Mouse (Mus musculus): Measurements from ENCODE around the gene Spata25. TPM values are rescaled to one million over a fixed set of nuclear protein-coding genes. Genes with fewer than 3 reads are reported as not detected.

Spata25 gene
- polyA plus RNA-seq, 1 experiment from 2014 or later = not detected

- no peak; the same call in 1 of the 2 replicates for ATAC-seq
- H3K9me3 ChIP-seq (replicated peaks) = no peaks in the 10 kb centered on the region
- peak overlapping the region; percentile 77 for H3K9ac ChIP-seq
- WGBS = 12% methylated on average over 15 of the region's 15 CpGs
- H3K4me2 ChIP-seq = peak overlapping the region; percentile 91
- H3K4me3 ChIP-seq = peak overlapping the region; percentile 65
- H3K27ac ChIP-seq = no peak overlapping the region
- H3K36me3 ChIP-seq (ENCODE audit: poor library complexity, severe bottlenecking) = peaks cover 18% of the 10 kb centered on the region
- peaks cover 22% of the 10 kb centered on the region for H3K4me1 ChIP-seq
- no peaks in the 10 kb centered on the region for H3K27me3 ChIP-seq
Measured at GRCm38 (mm10) chr2:164786388-164786885, 41.9 kb downstream of the Spata25 start.

GRCm38 (mm10) chr2:164785481-164786387, 42.6 kb downstream of the Spata25 start, which contains the start of gene Snx21:
TSS of gene Snx21 (plus strand) at chr2:164785823.
- Histone ChIP-seq H3K27me3 (no peaks in the 10 kb centered on the region), H3K27ac (peak within 1 kb of the TSS; percentile 48), H3K36me3 (ENCODE audit: poor library complexity, severe bottlenecking) (peaks cover 11% of the 10 kb centered on the region; the same call in 1 of the 2 replicates), H3K4me3 (peak within 1 kb of the TSS; percentile 65), H3K4me2 (peak within 1 kb of the TSS; percentile 91), H3K9me3 (replicated peaks) (no peaks in the 10 kb centered on the region), H3K9ac (peak within 1 kb of the TSS; percentile 77), H3K4me1 (peaks cover 22% of the 10 kb centered on the region)
- ATAC-seq = peak; percentile 92
- under 1% methylated on average over 73 of the region's 89 CpGs for WGBS

- H3K4me3 ChIP-seq = peak overlapping the region; percentile 65
- peak overlapping the region; percentile 77 for H3K9ac ChIP-seq
- no peak for ATAC-seq
- H3K4me1 ChIP-seq = peaks cover 22% of the 10 kb centered on the region
- H3K36me3 ChIP-seq (ENCODE audit: poor library complexity, severe bottlenecking) = peaks cover 8% of the 10 kb centered on the region; the same call in 1 of the 2 replicates
- H3K9me3 ChIP-seq (replicated peaks) = no peaks in the 10 kb centered on the region
- peak overlapping the region; percentile 91 for H3K4me2 ChIP-seq
- H3K27me3 ChIP-seq = no peaks in the 10 kb centered on the region
- 20% methylated on average over 7 of the region's 7 CpGs for WGBS
- no peak overlapping the region; the same call in 1 of the 2 replicates for H3K27ac ChIP-seq
Measured at GRCm38 (mm10) chr2:164784869-164785420, 43.4 kb downstream of the Spata25 start.

GRCm38 (mm10) chr2:164783926-164784581, 44.3 kb downstream of the Spata25 start:
- no peak overlapping the region for H3K9ac ChIP-seq
- H3K4me2 ChIP-seq = no peak overlapping the region
- no peak for ATAC-seq
- 81% methylated on average over 7 of the region's 7 CpGs for WGBS
- H3K27me3 ChIP-seq = no peaks in the 10 kb centered on the region
- H3K27ac ChIP-seq = no peak overlapping the region
- H3K9me3 ChIP-seq (replicated peaks) = no peaks in the 10 kb centered on the region
- peaks cover 8% of the 10 kb centered on the region; the same call in 1 of the 2 replicates for H3K36me3 ChIP-seq (ENCODE audit: poor library complexity, severe bottlenecking)
- no peak overlapping the region for H3K4me3 ChIP-seq
- H3K4me1 ChIP-seq = peaks cover 22% of the 10 kb centered on the region

GRCm38 (mm10) chr2:164781876-164782275, 46.5 kb downstream of the Spata25 start:
- Histone ChIP-seq H3K27ac (no peak overlapping the region), H3K4me2 (no peak overlapping the region), H3K36me3 (ENCODE audit: poor library complexity, severe bottlenecking) (no peaks in the 10 kb centered on the region), H3K9me3 (replicated peaks) (no peaks in the 10 kb centered on the region), H3K9ac (no peak overlapping the region), H3K27me3 (no peaks in the 10 kb centered on the region), H3K4me1 (peaks cover 19% of the 10 kb centered on the region), H3K4me3 (no peak overlapping the region)
- 72% methylated on average over 4 of the region's 4 CpGs for WGBS
- ATAC-seq = no peak

GRCm38 (mm10) chr2:164779481-164780086, 48.8 kb downstream of the Spata25 start, which contains the start of gene Tnnc2:
TSS of gene Tnnc2 (minus strand) at chr2:164779967.
- WGBS = 64% methylated on average over 8 of the region's 8 CpGs
- H3K27me3 ChIP-seq = no peaks in the 10 kb centered on the region
- no peak for ATAC-seq

GRCm38 (mm10) chr2:164778809-164779208, 49.5 kb downstream of the Spata25 start:
- 87% methylated on average over 7 of the region's 7 CpGs for WGBS
- ATAC-seq = no peak

More at GRCm38 (mm10) chr2:164779481-164780086, 48.8 kb downstream of the Spata25 start, which contains the start of gene Tnnc2:
- Histone ChIP-seq H3K9me3 (replicated peaks) (no peaks in the 10 kb centered on the region), H3K27ac (no peak within 1 kb of the TSS), H3K4me1 (peaks cover under 1% of the 10 kb centered on the region; the same call in 1 of the 2 replicates), H3K4me3 (no peak within 1 kb of the TSS), H3K4me2 (no peak within 1 kb of the TSS), H3K36me3 (ENCODE audit: poor library complexity, severe bottlenecking) (no peaks in the 10 kb centered on the region), H3K9ac (no peak within 1 kb of the TSS)

GRCm38 (mm10) chr2:164778015-164778287, 50.4 kb downstream of the Spata25 start:
- H3K4me3 ChIP-seq = no peak overlapping the region
- H3K27me3 ChIP-seq = no peaks in the 10 kb centered on the region
- H3K36me3 ChIP-seq (ENCODE audit: poor library complexity, severe bottlenecking) = peaks cover 4% of the 10 kb centered on the region
- no peak for ATAC-seq
- WGBS = 91% methylated on average over 11 of the region's 11 CpGs
- no peaks in the 10 kb centered on the region for H3K9me3 ChIP-seq (replicated peaks)
- H3K4me1 ChIP-seq = no peaks in the 10 kb centered on the region
- H3K9ac ChIP-seq = no peak overlapping the region
- H3K27ac ChIP-seq = no peak overlapping the region
- H3K4me2 ChIP-seq = no peak overlapping the region

More at GRCm38 (mm10) chr2:164778809-164779208, 49.5 kb downstream of the Spata25 start:
- Histone ChIP-seq H3K36me3 (ENCODE audit: poor library complexity, severe bottlenecking) (no peaks in the 10 kb centered on the region), H3K9ac (no peak overlapping the region), H3K4me1 (no peaks in the 10 kb centered on the region), H3K4me3 (no peak overlapping the region), H3K27ac (no peak overlapping the region), H3K27me3 (no peaks in the 10 kb centered on the region), H3K4me2 (no peak overlapping the region), H3K9me3 (replicated peaks) (no peaks in the 10 kb centered on the region)

- Histone ChIP-seq H3K27me3 (no peaks in the 10 kb centered on the region), H3K4me1 (peaks cover under 1% of the 10 kb centered on the region; the same call in 1 of the 2 replicates), H3K27ac (no peak overlapping the region), H3K9ac (no peak overlapping the region), H3K4me3 (no peak overlapping the region), H3K9me3 (replicated peaks) (no peaks in the 10 kb centered on the region), H3K4me2 (no peak overlapping the region), H3K36me3 (ENCODE audit: poor library complexity, severe bottlenecking) (peaks cover 9% of the 10 kb centered on the region)
- WGBS = 83% methylated on average over 30 of the region's 30 CpGs
- ATAC-seq = no peak
Measured at GRCm38 (mm10) chr2:164777246-164778014, 50.9 kb downstream of the Spata25 start.

- no peak for ATAC-seq
- Histone ChIP-seq H3K9me3 (replicated peaks) (no peaks in the 10 kb centered on the region), H3K27me3 (no peaks in the 10 kb centered on the region), H3K4me3 (no peak overlapping the region), H3K9ac (no peak overlapping the region), H3K4me2 (no peak overlapping the region), H3K27ac (no peak overlapping the region), H3K4me1 (peaks cover 7% of the 10 kb centered on the region), H3K36me3 (ENCODE audit: poor library complexity, severe bottlenecking) (peaks cover 16% of the 10 kb centered on the region)
- WGBS = 73% methylated on average over 17 of the region's 17 CpGs
Measured at GRCm38 (mm10) chr2:164776801-164777200, 51.5 kb downstream of the Spata25 start.
